Mouse (Mus musculus) Muller cell, postnatal 12 days (primary cell): ENCODE results near the gene Pacs2.

Experiments
- DNase-seq: peaks from one replicate; pipeline ENCODE4 v3.0.0-alpha.2; 2015; ENCODE audit errors: inconsistent ontology term

The Pacs2 gene

GRCm38 (mm10) chr12:113075486-113075885, 61.2 kb downstream of the Pacs2 start:
- DNase-seq = no peak

GRCm38 (mm10) chr12:113087276-113087675, 73.0 kb downstream of the Pacs2 start:
- no peak for DNase-seq

GRCm38 (mm10) chr12:113088026-113088425, 73.7 kb downstream of the Pacs2 start:
- DNase-seq = no peak

GRCm38 (mm10) chr12:113089107-113089506, 74.8 kb downstream of the Pacs2 start:
- no peak for DNase-seq

- DNase-seq = no peak
These were observed 75.7 kb downstream of the Pacs2 start for GRCm38 (mm10) chr12:113090053-113090452.

- no peak for DNase-seq
These were observed 82.7 kb downstream of the Pacs2 start for GRCm38 (mm10) chr12:113097040-113097439.

- peak; percentile 75 for DNase-seq
These were observed 83.5 kb downstream of the Pacs2 start, which contains the start of gene Mta1 for GRCm38 (mm10) chr12:113097749-113098281. Gene Mta1 (plus strand): TSS chr12:113098278.

GRCm38 (mm10) chr12:113098530-113099151, 84.3 kb downstream of the Pacs2 start:
- DNase-seq = peak; percentile 40

GRCm38 (mm10) chr12:113099470-113100237, 85.3 kb downstream of the Pacs2 start:
- no peak for DNase-seq

- DNase-seq = peak; percentile 37
These were observed 86.3 kb downstream of the Pacs2 start for GRCm38 (mm10) chr12:113100448-113101076.

GRCm38 (mm10) chr12:113101251-113101960, 87.1 kb downstream of the Pacs2 start:
- DNase-seq = no peak

GRCm38 (mm10) chr12:113102461-113102860, 88.2 kb downstream of the Pacs2 start:
- DNase-seq = peak; percentile 69

- DNase-seq = no peak
These were observed 89.6 kb downstream of the Pacs2 start for GRCm38 (mm10) chr12:113103846-113104451.

GRCm38 (mm10) chr12:113106386-113106785, 92.1 kb downstream of the Pacs2 start:
- peak; percentile 54 for DNase-seq

- no peak for DNase-seq
These were observed 93.3 kb downstream of the Pacs2 start for GRCm38 (mm10) chr12:113107431-113108124.

GRCm38 (mm10) chr12:113108528-113109283, 94.4 kb downstream of the Pacs2 start:
- no peak for DNase-seq

GRCm38 (mm10) chr12:113109801-113110200, 95.5 kb downstream of the Pacs2 start:
- DNase-seq = no peak

GRCm38 (mm10) chr12:113114141-113114540, 99.8 kb downstream of the Pacs2 start:
- DNase-seq = no peak

GRCm38 (mm10) chr12:113114856-113115538, 100.7 kb downstream of the Pacs2 start:
- no peak for DNase-seq
